Mouse (Mus musculus) ES-Bruce4 (cell line): ENCODE data around the gene Cldn12. TPM values are rescaled to one million over a fixed set of nuclear protein-coding genes. Genes with fewer than 3 reads are reported as not detected.

ENCODE experiments used
- H3K27ac ChIP-seq: 2 replicates; pipeline ENCODE4 v1.5.1; 2012; ENCODE audit warnings: low read length, inconsistent platforms; ENCODE audit not compliant: insufficient read depth
- H3K27me3 ChIP-seq: 2 replicates; pipeline ENCODE4 v1.6.1; 2012; ENCODE audit warnings: mild to moderate bottlenecking, low read length, inconsistent platforms; ENCODE audit not compliant: control insufficient read depth, poor library complexity, insufficient read depth, severe bottlenecking
- H3K36me3 ChIP-seq: 2 replicates; pipeline ENCODE4 v1.6.1; 2012; ENCODE audit warnings: inconsistent platforms, mild to moderate bottlenecking, low read length, moderate library complexity; ENCODE audit not compliant: control insufficient read depth, poor library complexity, insufficient read depth, severe bottlenecking
- H3K4me1 ChIP-seq: one replicate; pipeline ENCODE4 v1.8.1; 2011; ENCODE audit warnings: low read length; ENCODE audit not compliant: control insufficient read depth, insufficient read depth
- H3K4me3 ChIP-seq: 2 replicates; pipeline ENCODE4 v1.5.1; 2011; ENCODE audit warnings: low read depth, mild to moderate bottlenecking, low read length
- H3K9ac ChIP-seq: 2 replicates; pipeline ENCODE4 v1.6.1; 2012; ENCODE audit warnings: low read depth, mild to moderate bottlenecking, inconsistent platforms; ENCODE audit not compliant: poor library complexity, severe bottlenecking
- H3K9me3 ChIP-seq: replicated peaks from 2 replicates; pipeline ENCODE4 v1.6.1; 2012; ENCODE audit warnings: mild to moderate bottlenecking, low read length, inconsistent platforms; ENCODE audit not compliant: control insufficient read depth, poor library complexity, insufficient read depth, severe bottlenecking
- CTCF ChIP-seq: IDR thresholded peaks from one replicate; pipeline ENCODE4 v1.8.1; 2011; ENCODE audit warnings: low read depth, low read length
- EP300 ChIP-seq: IDR thresholded peaks from 2 replicates; pipeline ENCODE4 v1.6.1; 2011; ENCODE audit warnings: low read depth, low read length; ENCODE audit not compliant: insufficient read depth
- POLR2A ChIP-seq: IDR thresholded peaks from one replicate; pipeline ENCODE4 v1.8.1; 2011; ENCODE audit warnings: low read length; ENCODE audit not compliant: insufficient read depth
- polyA plus RNA-seq: library from polyadenylated mRNA; stranded (reverse); fragments of >200 nt; gene quantifications from 2 replicates; pipeline ENCODE4 v1.2.4, GENCODE M21; 2011; ENCODE audit warnings: low read depth; ENCODE audit not compliant: missing spikeins, insufficient read depth, insufficient read length

The Cldn12 gene
- polyA plus RNA-seq, 1 experiment = 41.0 TPM

DNA sequence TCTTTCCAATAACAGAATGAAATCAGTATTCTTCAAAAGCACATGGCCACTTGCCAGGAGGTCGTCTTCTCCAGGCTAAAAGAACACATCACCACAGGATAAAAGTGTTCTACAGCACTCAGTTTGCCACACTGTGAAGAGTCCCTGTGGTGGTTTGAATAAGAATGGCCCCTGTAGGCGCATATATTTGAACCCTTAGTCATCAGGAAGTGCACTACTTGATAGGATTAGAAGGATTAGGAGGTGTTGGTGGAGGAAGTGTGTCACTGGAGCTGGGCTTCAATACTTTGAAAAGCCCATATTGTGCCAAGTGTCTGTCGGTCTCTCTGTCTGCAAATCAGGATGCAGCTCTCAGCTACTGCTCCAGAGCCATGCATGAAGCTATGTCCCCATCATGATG lies 25.6 kb upstream of the Cldn12 start:
- no peak overlapping the region for H3K9ac ChIP-seq
- H3K27me3 ChIP-seq = no peaks in the 10 kb centered on the region
- no peaks in the 10 kb centered on the region for H3K9me3 ChIP-seq
- no peak overlapping the region for H3K4me3 ChIP-seq
- no peak overlapping the region for H3K27ac ChIP-seq
- TF ChIP-seq EP300 (no peak), POLR2A (no peak), CTCF (no peak)
- H3K36me3 ChIP-seq = peaks cover 43% of the 10 kb centered on the region
- H3K4me1 ChIP-seq = no peaks in the 10 kb centered on the region

DNA sequence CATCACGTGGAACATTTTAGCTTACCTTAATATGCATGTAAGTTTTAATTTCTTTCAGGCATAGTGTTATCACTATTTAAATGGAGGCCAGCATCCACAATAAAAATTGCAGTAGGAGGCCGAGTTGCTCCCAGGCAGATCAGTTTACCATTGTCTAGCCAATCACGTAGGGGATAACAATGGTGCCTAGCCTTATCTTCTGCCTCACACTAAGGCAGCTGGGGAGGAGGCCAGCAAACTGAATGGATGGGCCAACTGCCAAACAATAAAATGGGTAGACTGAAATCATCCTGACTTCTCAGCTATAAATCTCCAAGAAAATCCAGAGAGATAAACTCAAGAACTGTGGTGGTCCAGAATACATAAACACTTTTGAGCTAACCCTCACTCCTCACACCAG lies 25.0 kb upstream of the Cldn12 start:
- TF ChIP-seq CTCF (no peak), EP300 (no peak), POLR2A (no peak)
- no peak overlapping the region for H3K4me3 ChIP-seq
- H3K27me3 ChIP-seq = no peaks in the 10 kb centered on the region
- no peaks in the 10 kb centered on the region for H3K9me3 ChIP-seq
- no peak overlapping the region for H3K27ac ChIP-seq
- no peak overlapping the region for H3K9ac ChIP-seq
- peaks cover 43% of the 10 kb centered on the region for H3K36me3 ChIP-seq
- no peaks in the 10 kb centered on the region for H3K4me1 ChIP-seq

DNA sequence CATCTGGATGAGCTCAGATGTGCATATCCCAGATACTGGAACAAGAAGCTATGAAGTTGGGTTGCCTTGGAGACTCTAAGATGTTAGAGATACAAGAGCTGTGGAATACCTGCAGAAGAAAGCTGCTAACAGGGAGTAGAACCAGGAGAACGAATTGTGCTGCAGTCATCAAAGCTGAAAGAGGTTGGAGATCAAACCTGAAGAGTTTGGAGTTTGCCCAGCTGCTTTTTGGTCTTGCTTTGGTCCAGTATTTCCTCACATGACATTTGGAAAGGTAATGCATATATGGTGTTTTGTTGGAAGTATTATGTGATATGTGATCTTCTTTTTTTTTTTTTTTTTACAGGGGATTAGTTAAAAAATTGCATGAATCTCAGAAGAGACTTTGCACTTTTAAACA lies 21.4 kb upstream of the Cldn12 start:
- Histone ChIP-seq H3K27ac (no peak overlapping the region), H3K9ac (no peak overlapping the region), H3K4me1 (no peaks in the 10 kb centered on the region), H3K4me3 (no peak overlapping the region), H3K36me3 (peaks cover 18% of the 10 kb centered on the region), H3K9me3 (no peaks in the 10 kb centered on the region), H3K27me3 (no peaks in the 10 kb centered on the region)
- no peak for TF ChIP-seq POLR2A
- no peak for TF ChIP-seq EP300
- no peak for TF ChIP-seq CTCF

DNA sequence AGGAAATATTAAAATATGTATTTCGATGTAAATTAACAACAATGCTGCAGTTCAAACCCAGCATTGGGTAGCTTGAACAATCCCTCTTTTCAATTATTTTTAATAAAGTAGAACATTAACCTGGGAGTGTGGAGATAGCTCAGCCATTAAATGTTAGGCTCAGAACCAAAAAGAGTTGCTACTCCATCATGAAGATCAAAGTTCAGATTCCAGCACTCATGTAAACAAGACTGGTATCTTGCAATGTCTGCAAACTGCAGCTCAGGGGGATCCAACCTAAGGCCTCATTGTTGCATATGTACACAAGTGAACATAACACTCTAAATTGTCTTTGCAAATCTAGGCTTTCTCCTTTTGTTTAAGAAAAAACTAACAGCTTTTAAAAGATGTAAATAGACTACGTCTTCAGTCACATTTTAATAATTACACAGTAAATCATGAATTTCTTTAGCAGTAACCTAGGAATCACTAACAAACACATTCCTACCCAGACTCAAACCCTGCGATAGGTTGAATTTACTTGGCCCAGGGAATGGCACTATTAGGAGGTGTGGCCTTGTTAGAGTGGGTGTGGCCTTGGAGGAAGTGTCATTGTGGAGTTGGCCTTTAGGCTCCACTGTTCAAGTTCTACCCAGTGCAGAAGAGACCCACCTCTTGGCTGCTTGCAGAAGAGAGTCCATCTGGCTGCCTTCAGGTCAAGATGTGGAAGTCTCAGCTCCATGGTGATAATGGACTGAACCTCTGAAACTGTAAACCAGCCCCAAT lies 19.1 kb upstream of the Cldn12 start:
- Histone ChIP-seq H3K9me3 (no peaks in the 10 kb centered on the region), H3K36me3 (peaks cover 8% of the 10 kb centered on the region), H3K4me3 (no peak overlapping the region), H3K9ac (no peak overlapping the region), H3K4me1 (no peaks in the 10 kb centered on the region), H3K27ac (no peak overlapping the region), H3K27me3 (no peaks in the 10 kb centered on the region)
- TF ChIP-seq CTCF (no peak), EP300 (no peak), POLR2A (no peak)

DNA sequence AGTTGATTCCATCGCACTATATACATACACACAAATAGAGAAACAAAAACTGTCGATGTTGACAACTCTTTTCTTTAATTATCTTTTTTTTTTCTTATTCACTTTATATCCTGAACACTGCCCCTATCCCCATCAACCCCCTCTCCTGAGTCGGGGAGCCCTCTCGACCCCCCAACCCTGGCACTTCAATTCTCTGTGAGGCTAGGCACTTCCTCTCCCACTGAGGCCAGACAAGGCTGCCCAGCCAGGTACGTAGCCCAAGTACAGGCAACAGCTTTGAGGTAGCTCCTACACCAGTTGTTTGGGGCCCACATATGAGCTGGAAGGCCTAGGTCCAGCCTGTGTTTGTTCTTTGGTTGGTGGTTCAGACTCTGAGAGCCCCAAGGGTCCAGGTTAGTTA lies 653 bp upstream of the Cldn12 start:
- Histone ChIP-seq H3K36me3 (no peaks in the 10 kb centered on the region), H3K9ac (no peak overlapping the region), H3K4me3 (no peak overlapping the region), H3K4me1 (no peaks in the 10 kb centered on the region), H3K9me3 (no peaks in the 10 kb centered on the region), H3K27me3 (no peaks in the 10 kb centered on the region), H3K27ac (no peak overlapping the region)
- TF ChIP-seq EP300 = no peak
- TF ChIP-seq CTCF = no peak
- TF ChIP-seq POLR2A = no peak

DNA sequence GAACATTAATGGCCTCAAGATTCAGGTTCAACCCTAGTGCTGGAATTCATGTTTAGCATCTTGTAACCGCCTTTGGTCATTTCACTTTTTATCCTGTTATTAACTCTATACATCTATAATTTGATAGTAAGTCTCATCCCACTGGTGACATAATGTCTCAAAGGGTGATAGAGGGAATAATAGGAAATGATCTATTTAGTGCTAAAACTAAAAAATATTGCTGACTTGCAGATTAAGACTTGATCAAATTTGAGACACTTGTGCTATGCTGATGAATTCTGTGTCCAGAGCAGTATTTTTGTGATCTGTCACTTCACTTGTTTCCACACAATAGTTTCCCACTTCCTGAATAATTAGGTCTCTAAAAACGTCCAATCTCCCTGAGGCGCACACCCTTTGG lies 3.4 kb downstream of the Cldn12 start:
- Histone ChIP-seq H3K4me1 (peaks cover 3% of the 10 kb centered on the region), H3K9ac (no peak overlapping the region), H3K27me3 (no peaks in the 10 kb centered on the region), H3K27ac (no peak overlapping the region), H3K4me3 (no peak overlapping the region), H3K36me3 (no peaks in the 10 kb centered on the region), H3K9me3 (no peaks in the 10 kb centered on the region)
- TF ChIP-seq EP300 (no peak), CTCF (no peak), POLR2A (no peak)
